Mouse (Mus musculus): ENCODE measurements around the gene Acot2. TPM values are rescaled to one million over a fixed set of nuclear protein-coding genes. Genes with fewer than 3 reads are reported as not detected.
A peak's percentile ranks its signal among the peaks of the same experiment; 100 is the strongest.
"Not testable (repeated sequence)": the region's sequence is repeated elsewhere in the genome, so short reads cannot be mapped to it uniquely, and the experiment has no call there.

Acot2 gene
- 22.5 and 22.6 TPM in 2 replicates for polyA plus RNA-seq (2014; fragmentation: Nextera tagmentation; extraction: Ambion mirVana)

DNA sequence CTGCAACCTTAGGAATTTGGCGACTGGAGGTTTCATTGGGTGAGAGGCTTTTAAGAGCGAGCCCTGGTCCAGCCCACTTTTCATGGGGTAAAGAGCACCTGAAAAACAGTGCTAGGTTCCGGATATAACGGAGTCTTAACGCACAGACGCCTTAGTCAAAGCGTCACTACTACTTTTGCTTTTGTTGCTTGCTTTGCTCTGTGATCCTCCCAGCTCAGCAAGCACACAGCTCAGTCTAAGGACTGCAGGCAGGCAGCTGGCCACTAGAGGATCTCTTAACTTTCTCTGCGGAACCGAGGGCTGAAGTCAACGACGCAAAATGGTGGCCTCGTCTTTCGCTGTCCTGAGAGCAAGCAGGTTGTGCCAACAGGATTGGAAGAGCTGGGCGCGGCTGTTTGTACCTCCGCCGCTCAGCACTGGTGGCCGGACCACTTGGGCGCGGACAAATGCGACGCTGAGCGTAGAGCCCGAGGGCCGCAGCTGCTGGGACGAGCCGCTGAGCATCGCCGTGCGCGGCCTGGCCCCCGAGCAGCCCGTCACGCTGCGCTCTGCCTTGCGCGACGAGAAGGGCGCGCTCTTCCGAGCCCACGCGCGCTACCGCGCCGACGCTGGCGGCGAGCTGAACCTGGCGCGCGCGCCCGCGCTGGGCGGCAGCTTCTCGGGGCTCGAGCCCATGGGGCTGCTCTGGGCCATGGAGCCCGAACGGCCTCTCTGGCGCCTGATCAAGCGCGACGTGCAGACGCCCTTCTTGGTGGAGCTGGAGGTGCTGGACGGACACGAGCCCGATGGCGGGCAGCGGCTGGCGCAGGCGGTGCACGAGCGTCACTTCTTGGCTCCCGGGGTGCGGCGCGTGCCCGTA is at the start of gene Acot2:
Gene Acot2, plus strand, starts transcription at position 279 of the 859 bp plus-strand sequence.
- Histone ChIP-seq H3K4me3 (ENCODE audit: low read depth, low read length) (peak within 1 kb of the TSS; percentile 69), H3K9me3 (ENCODE audit: control insufficient read depth, low read length) (no peaks in the 10 kb centered on the region), H3K4me1 (replicated peaks; ENCODE audit: control insufficient read depth, insufficient read depth, low read length) (peaks cover 10% of the 10 kb centered on the region; the same call in 1 of the 2 replicates), H3K27me3 (replicated peaks; ENCODE audit: control insufficient read depth, insufficient read depth, low read length) (no peaks in the 10 kb centered on the region), H3K36me3 (ENCODE audit: control insufficient read depth, insufficient read depth, low read length) (no peaks in the 10 kb centered on the region), H3K4me2 (peak within 1 kb of the TSS; percentile 67), H3K9ac (ENCODE audit: low read depth, low read length) (peak within 1 kb of the TSS; percentile 71), H3K27ac (ENCODE audit: low read depth, low read length) (peak within 1 kb of the TSS; percentile 79)
- peak; percentile 79 for DNase-seq (ENCODE audit: low spot score)
- ATAC-seq (replicated peaks; ENCODE audit: low FRiP score), result peak; percentile 86
- under 1% methylated on average over 70 of the region's 80 CpGs for WGBS

DNA sequence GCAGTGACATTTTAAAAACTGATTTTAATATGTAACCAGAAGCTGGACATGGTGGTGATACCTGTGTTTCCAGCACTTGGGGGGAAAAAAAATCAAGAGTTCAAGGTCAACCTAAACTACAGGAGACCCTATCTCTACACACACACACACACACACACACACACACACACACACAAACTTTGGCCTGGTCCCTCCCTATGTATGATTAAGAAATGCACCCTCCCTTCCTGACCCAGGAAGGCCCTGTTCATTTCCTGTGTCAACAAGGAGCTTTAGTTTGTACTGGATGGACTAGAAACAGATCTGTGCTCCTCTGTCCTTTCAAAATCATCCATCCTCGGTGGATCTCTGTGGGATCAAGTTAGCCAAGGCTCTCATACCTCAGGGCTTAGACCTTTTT is 49.1 kb upstream of the Acot2 start:
- not testable (repeated sequence) for ATAC-seq (replicated peaks; ENCODE audit: low FRiP score); H3K4me2 ChIP-seq; H3K4me3 ChIP-seq (ENCODE audit: low read depth, low read length); H3K9ac ChIP-seq (ENCODE audit: low read depth, low read length); DNase-seq (ENCODE audit: low spot score); H3K36me3 ChIP-seq (ENCODE audit: control insufficient read depth, insufficient read depth, low read length); H3K27me3 ChIP-seq (replicated peaks; ENCODE audit: control insufficient read depth, insufficient read depth, low read length); H3K9me3 ChIP-seq (ENCODE audit: control insufficient read depth, low read length); H3K27ac ChIP-seq (ENCODE audit: low read depth, low read length)
- H3K4me1 ChIP-seq (replicated peaks; ENCODE audit: control insufficient read depth, insufficient read depth, low read length), result peaks cover 21% of the 10 kb centered on the region
- 47% methylated on average over 1 of the region's 1 CpGs for WGBS

GRCm38 (mm10) chr12:83939332-83939731 is 48.3 kb upstream of the Acot2 start:
- DNase-seq (ENCODE audit: low spot score), result no peak
- no peak for ATAC-seq (replicated peaks; ENCODE audit: low FRiP score)
- WGBS, result 68% methylated on average over 2 of the region's 2 CpGs
- H3K4me3 ChIP-seq (ENCODE audit: low read depth, low read length), result no peak overlapping the region
- no peaks in the 10 kb centered on the region for H3K9me3 ChIP-seq (ENCODE audit: control insufficient read depth, low read length)
- H3K4me2 ChIP-seq, result no peak overlapping the region
- H3K9ac ChIP-seq (ENCODE audit: low read depth, low read length), result no peak overlapping the region
- H3K4me1 ChIP-seq (replicated peaks; ENCODE audit: control insufficient read depth, insufficient read depth, low read length), result peaks cover 21% of the 10 kb centered on the region
- no peak overlapping the region for H3K27ac ChIP-seq (ENCODE audit: low read depth, low read length)
- H3K27me3 ChIP-seq (replicated peaks; ENCODE audit: control insufficient read depth, insufficient read depth, low read length), result no peaks in the 10 kb centered on the region
- H3K36me3 ChIP-seq (ENCODE audit: control insufficient read depth, insufficient read depth, low read length), result no peaks in the 10 kb centered on the region

- no peak for DNase-seq (ENCODE audit: low spot score)
- Histone ChIP-seq H3K9me3 (ENCODE audit: control insufficient read depth, low read length) (no peaks in the 10 kb centered on the region), H3K4me1 (replicated peaks; ENCODE audit: control insufficient read depth, insufficient read depth, low read length) (peaks cover 21% of the 10 kb centered on the region), H3K4me3 (ENCODE audit: low read depth, low read length) (no peak overlapping the region), H3K9ac (ENCODE audit: low read depth, low read length) (no peak overlapping the region), H3K36me3 (ENCODE audit: control insufficient read depth, insufficient read depth, low read length) (no peaks in the 10 kb centered on the region), H3K27ac (ENCODE audit: low read depth, low read length) (no peak overlapping the region), H3K27me3 (replicated peaks; ENCODE audit: control insufficient read depth, insufficient read depth, low read length) (no peaks in the 10 kb centered on the region), H3K4me2 (no peak overlapping the region)
- ATAC-seq (replicated peaks; ENCODE audit: low FRiP score), result no peak
- 72% methylated on average over 4 of the region's 4 CpGs for WGBS
Observed at GRCm38 (mm10) chr12:83940031-83940430, 47.6 kb upstream of the Acot2 start.

- no peak overlapping the region for H3K9ac ChIP-seq (ENCODE audit: low read depth, low read length)
- 47% methylated on average over 3 of the region's 3 CpGs for WGBS
- H3K36me3 ChIP-seq (ENCODE audit: control insufficient read depth, insufficient read depth, low read length), result no peaks in the 10 kb centered on the region
- no peak overlapping the region; the same call in 1 of the 2 replicates for H3K27ac ChIP-seq (ENCODE audit: low read depth, low read length)
- ATAC-seq (replicated peaks; ENCODE audit: low FRiP score), result peak; percentile 68
- no peaks in the 10 kb centered on the region for H3K9me3 ChIP-seq (ENCODE audit: control insufficient read depth, low read length)
- H3K4me2 ChIP-seq, result peak overlapping the region; percentile 30; the same call in 1 of the 2 replicates
- H3K4me3 ChIP-seq (ENCODE audit: low read depth, low read length), result no peak overlapping the region
- H3K27me3 ChIP-seq (replicated peaks; ENCODE audit: control insufficient read depth, insufficient read depth, low read length), result no peaks in the 10 kb centered on the region
- DNase-seq (ENCODE audit: low spot score), result no peak
- H3K4me1 ChIP-seq (replicated peaks; ENCODE audit: control insufficient read depth, insufficient read depth, low read length), result peaks cover 22% of the 10 kb centered on the region
Observed at GRCm38 (mm10) chr12:83941938-83942337, 45.7 kb upstream of the Acot2 start.

GRCm38 (mm10) chr12:83947260-83947811 is 40.3 kb upstream of the Acot2 start:
- Histone ChIP-seq H3K4me2 (peak overlapping the region; percentile 10; the same call in 1 of the 2 replicates), H3K4me1 (replicated peaks; ENCODE audit: control insufficient read depth, insufficient read depth, low read length) (peaks cover 26% of the 10 kb centered on the region)

GRCm38 (mm10) chr12:83949043-83949442 is 38.6 kb upstream of the Acot2 start:
- no peak overlapping the region for H3K9ac ChIP-seq (ENCODE audit: low read depth, low read length)
- peak overlapping the region; percentile 95 for H3K4me2 ChIP-seq
- H3K9me3 ChIP-seq (ENCODE audit: control insufficient read depth, low read length), result no peaks in the 10 kb centered on the region
- H3K27ac ChIP-seq (ENCODE audit: low read depth, low read length), result no peak overlapping the region
- H3K4me3 ChIP-seq (ENCODE audit: low read depth, low read length), result peak overlapping the region; percentile 93
- no peak for DNase-seq (ENCODE audit: low spot score)
- no peaks in the 10 kb centered on the region for H3K27me3 ChIP-seq (replicated peaks; ENCODE audit: control insufficient read depth, insufficient read depth, low read length)
- 40% methylated on average over 4 of the region's 4 CpGs for WGBS
- peaks cover 36% of the 10 kb centered on the region for H3K4me1 ChIP-seq (replicated peaks; ENCODE audit: control insufficient read depth, insufficient read depth, low read length)
- ATAC-seq (replicated peaks; ENCODE audit: low FRiP score), result no peak; the same call in 1 of the 2 replicates
- peaks cover 8% of the 10 kb centered on the region; the same call in 1 of the 2 replicates for H3K36me3 ChIP-seq (ENCODE audit: control insufficient read depth, insufficient read depth, low read length)

More at GRCm38 (mm10) chr12:83947260-83947811, 40.3 kb upstream of the Acot2 start:
- no peak for DNase-seq (ENCODE audit: low spot score)
- Histone ChIP-seq H3K4me3 (ENCODE audit: low read depth, low read length) (no peak overlapping the region), H3K27ac (ENCODE audit: low read depth, low read length) (0 out of 2 replicates have a peak overlapping the region, but pooled peaks have one; percentile 28), H3K36me3 (ENCODE audit: control insufficient read depth, insufficient read depth, low read length) (peaks cover 2% of the 10 kb centered on the region; the same call in 1 of the 2 replicates), H3K9me3 (ENCODE audit: control insufficient read depth, low read length) (no peaks in the 10 kb centered on the region), H3K9ac (ENCODE audit: low read depth, low read length) (no peak overlapping the region), H3K27me3 (replicated peaks; ENCODE audit: control insufficient read depth, insufficient read depth, low read length) (no peaks in the 10 kb centered on the region)
- WGBS, result 56% methylated on average over 8 of the region's 8 CpGs
- ATAC-seq (replicated peaks; ENCODE audit: low FRiP score), result no peak

- Histone ChIP-seq H3K27me3 (replicated peaks; ENCODE audit: control insufficient read depth, insufficient read depth, low read length) (no peaks in the 10 kb centered on the region), H3K9ac (ENCODE audit: low read depth, low read length) (peak overlapping the region; percentile 90), H3K4me2 (peak overlapping the region; percentile 95), H3K4me1 (replicated peaks; ENCODE audit: control insufficient read depth, insufficient read depth, low read length) (peaks cover 36% of the 10 kb centered on the region), H3K36me3 (ENCODE audit: control insufficient read depth, insufficient read depth, low read length) (peaks cover 8% of the 10 kb centered on the region; the same call in 1 of the 2 replicates), H3K4me3 (ENCODE audit: low read depth, low read length) (peak overlapping the region; percentile 93), H3K27ac (ENCODE audit: low read depth, low read length) (peak overlapping the region; percentile 43), H3K9me3 (ENCODE audit: control insufficient read depth, low read length) (no peaks in the 10 kb centered on the region)
- ATAC-seq (replicated peaks; ENCODE audit: low FRiP score), result no peak
- no peak for DNase-seq (ENCODE audit: low spot score)
- WGBS, result 19% methylated on average over 11 of the region's 11 CpGs
Observed at GRCm38 (mm10) chr12:83949776-83950492, 37.7 kb upstream of the Acot2 start.

Data from liver, embryonic 11.5 days (tissue).